Mouse (Mus musculus): ENCODE data around the gene Slc2a6.

DNA sequence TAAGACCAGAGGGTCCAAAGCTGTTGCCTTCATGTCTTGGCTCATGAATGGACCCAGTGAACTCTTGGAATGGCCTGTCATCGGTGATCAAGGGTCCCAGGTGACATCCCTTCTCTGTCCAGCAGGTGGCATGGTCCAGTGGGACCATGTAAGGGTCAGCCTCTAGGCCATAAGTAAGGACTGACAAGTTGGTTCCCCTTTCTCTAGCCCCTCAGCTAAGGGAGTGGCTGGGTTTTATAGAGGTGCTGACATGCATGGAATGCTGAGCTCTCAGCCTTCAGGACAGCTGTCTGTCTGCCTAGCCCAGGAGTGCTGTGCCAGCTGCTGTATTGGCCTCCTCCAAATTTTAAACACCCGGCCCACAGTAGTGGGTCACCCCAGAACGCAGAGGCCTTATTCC lies 47.7 kb upstream of the Slc2a6 start:
- TF ChIP-seq CTCF (IDR thresholded peaks at IDR 0.05; ENCODE audit: low read depth) (peak; percentile 72), EP300 (IDR thresholded peaks at IDR 0.05; ENCODE audit: low read depth) (no peak)
